Mouse (Mus musculus) limb, embryonic 14.5 days (tissue): ENCODE data around the gene Sepsecs. TPM values are rescaled to one million over a fixed set of nuclear protein-coding genes. Genes with fewer than 3 reads are reported as not detected.
"Not testable (repeated sequence)": the region's sequence is repeated elsewhere in the genome, so short reads cannot be mapped to it uniquely, and the experiment has no call there.

Experiments
- ATAC-seq: fragments of 200-750 bp; cut with Nextera tagmentation; 2 replicates; pipeline ENCODE4 v1.8.0; 2017; ENCODE audit warnings: low read depth, moderate number of reproducible peaks, moderate TSS enrichment; ENCODE audit not compliant: low FRiP score
- DNase-seq: peaks from one replicate; pipeline ENCODE4 v3.0.0-alpha.2; 2015; ENCODE audit warnings: low spot score
- H3K27ac ChIP-seq: fragments of 300-500 bp; sonication (generic); replicated peaks from 2 replicates; pipeline ENCODE4 v1.5.1; 2014; ENCODE audit warnings: low read depth, mild to moderate bottlenecking, low read length, moderate library complexity, mixed read lengths
- H3K27me3 ChIP-seq: fragments of 300-500 bp; sonication (generic); 2 replicates; pipeline ENCODE4 v1.6.1; 2014; ENCODE audit warnings: low read length, mixed read lengths; ENCODE audit not compliant: control insufficient read depth, insufficient read depth
- H3K36me3 ChIP-seq: fragments of 300-500 bp; sonication (generic); 2 replicates; pipeline ENCODE4 v1.6.1; 2014; ENCODE audit warnings: mild to moderate bottlenecking, low read length, moderate library complexity, mixed read lengths; ENCODE audit not compliant: control insufficient read depth, insufficient read depth
- H3K4me1 ChIP-seq: fragments of 300-500 bp; sonication (generic); 2 replicates; pipeline ENCODE4 v1.6.1; 2014; ENCODE audit warnings: antibody characterized with exemption, low read length, mixed read lengths; ENCODE audit not compliant: control insufficient read depth, insufficient read depth
- H3K4me2 ChIP-seq: fragments of 300-500 bp; sonication (generic); replicated peaks from 2 replicates; pipeline ENCODE4 v1.6.1; 2014; ENCODE audit warnings: low read depth, mild to moderate bottlenecking, low read length, moderate library complexity; ENCODE audit not compliant: severe bottlenecking
- H3K4me3 ChIP-seq: fragments of 300-500 bp; sonication (generic); replicated peaks from 2 replicates; pipeline ENCODE4 v1.5.1; 2014; ENCODE audit warnings: low read length
- H3K9ac ChIP-seq: fragments of 300-500 bp; sonication (generic); 2 replicates; pipeline ENCODE4 v1.6.1; 2014; ENCODE audit warnings: mild to moderate bottlenecking, low read depth, low read length, moderate library complexity; ENCODE audit not compliant: severe bottlenecking
- H3K9me3 ChIP-seq: fragments of 300-500 bp; sonication (generic); 2 replicates; pipeline ENCODE4 v1.6.1; 2016; ENCODE audit warnings: low read length; ENCODE audit not compliant: control insufficient read depth
- POLR2A ChIP-seq: fragments of 200-500 bp; IDR thresholded peaks from 2 replicates; pipeline ENCODE4 v1.8.0; 2012; ENCODE audit warnings: inconsistent platforms, mild to moderate bottlenecking, moderate library complexity, borderline replicate concordance; ENCODE audit not compliant: insufficient read depth, insufficient read length; ENCODE audit errors: extremely low read depth
- WGBS: fragments of 180-500 bp; shearing (Covaris S2); extraction: QIAGEN DNeasy Blood & Tissue Kit; methylation state at CpG from one replicate; pipeline ENCODE4 v1.1.7; 2014; 5-methylcytosine and 5-hydroxymethylcytosine counted together
- polyA plus RNA-seq, 2 experiments: library from polyadenylated mRNA; depleted of rRNA in 1 of 2; stranded (reverse) in 1 of 2; unstranded in 1 of 2; fragments of >200 nt; fragmentation: Nextera tagmentation in 1 of 2; extraction: Ambion mirVana in 1 of 2; gene quantifications; 2 replicates each; pipeline versions ENCODE4 v1.2.1 to v1.2.3; 2012 to 2014

The Sepsecs gene
- polyA plus RNA-seq (2012; rRNA removed), result 9.5 and 9.7 TPM in 2 replicates
- 8.0 and 8.3 TPM in 2 replicates for polyA plus RNA-seq (2014; fragmentation: Nextera tagmentation; extraction: Ambion mirVana)

- H3K4me1 ChIP-seq, result 0 out of 2 replicates have a peak, but pooled peaks cover 2% of the 10 kb centered on the region
- H3K36me3 ChIP-seq, result no peaks in the 10 kb centered on the region; the same call in 1 of the 2 replicates
- DNase-seq (peak; percentile 92), ATAC-seq (peak; percentile 95)
- H3K27ac ChIP-seq, result no peak within 1 kb of the TSS
- peak within 1 kb of the TSS; percentile 80 for H3K9ac ChIP-seq
- H3K4me2 ChIP-seq, result peak within 1 kb of the TSS; percentile 65
- 6% methylated on average over 34 of the region's 56 CpGs for WGBS
- peak within 1 kb of the TSS; percentile 79 for H3K4me3 ChIP-seq
- TF ChIP-seq POLR2A, result 0 out of 2 replicates have a peak, but pooled peaks have one; percentile 14
- no peaks in the 10 kb centered on the region for H3K9me3 ChIP-seq
- no peaks in the 10 kb centered on the region for H3K27me3 ChIP-seq
Observed at GRCm38 (mm10) chr5:52669426-52670191, at the start of gene Sepsecs. Sepsecs (minus strand) TSS chr5:52669708.

- Histone ChIP-seq H3K27me3 (no peaks in the 10 kb centered on the region), H3K4me3 (no peak overlapping the region), H3K27ac (no peak overlapping the region), H3K9me3 (no peaks in the 10 kb centered on the region), H3K9ac (no peak overlapping the region), H3K36me3 (no peaks in the 10 kb centered on the region), H3K4me2 (no peak overlapping the region), H3K4me1 (no peaks in the 10 kb centered on the region)
- 56% methylated on average over 5 of the region's 5 CpGs for WGBS
- ATAC-seq (no peak), DNase-seq (no peak)
- TF ChIP-seq POLR2A, result no peak
Observed at GRCm38 (mm10) chr5:52716742-52717448, 47.4 kb upstream of the Sepsecs start.

GRCm38 (mm10) chr5:52712704-52713103, 43.2 kb upstream of the Sepsecs start:
- ATAC-seq (no peak), DNase-seq (no peak)
- TF ChIP-seq POLR2A, result no peak
- Histone ChIP-seq H3K27ac (no peak overlapping the region), H3K27me3 (no peaks in the 10 kb centered on the region), H3K9ac (no peak overlapping the region), H3K4me3 (no peak overlapping the region), H3K4me1 (no peaks in the 10 kb centered on the region), H3K9me3 (no peaks in the 10 kb centered on the region), H3K4me2 (no peak overlapping the region), H3K36me3 (no peaks in the 10 kb centered on the region)

GRCm38 (mm10) chr5:52704562-52704961, 35.1 kb upstream of the Sepsecs start:
- ATAC-seq (no peak), DNase-seq (no peak)
- H3K36me3 ChIP-seq, result no peaks in the 10 kb centered on the region
- H3K9me3 ChIP-seq, result no peaks in the 10 kb centered on the region
- H3K4me1 ChIP-seq, result no peaks in the 10 kb centered on the region
- 74% methylated on average over 4 of the region's 4 CpGs for whole genome bisulfite sequencing
- no peak overlapping the region for H3K27ac ChIP-seq
- no peak overlapping the region for H3K4me2 ChIP-seq
- no peak overlapping the region for H3K9ac ChIP-seq
- no peaks in the 10 kb centered on the region for H3K27me3 ChIP-seq
- H3K4me3 ChIP-seq, result no peak overlapping the region
- TF ChIP-seq POLR2A, result no peak

GRCm38 (mm10) chr5:52697882-52698440, 28.5 kb upstream of the Sepsecs start:
- H3K4me1 ChIP-seq, ATAC-seq, H3K36me3 ChIP-seq, H3K9me3 ChIP-seq, H3K9ac ChIP-seq, H3K27me3 ChIP-seq, H3K4me3 ChIP-seq, H3K4me2 ChIP-seq, DNase-seq, H3K27ac ChIP-seq: not testable (repeated sequence)
- 79% methylated on average over 7 of the region's 7 CpGs for WGBS
